Mouse (Mus musculus) hindbrain, embryonic 12.5 days (tissue): ENCODE measurements around the gene Cdon. TPM values are rescaled to one million over a fixed set of nuclear protein-coding genes. Genes with fewer than 3 reads are reported as not detected.
A peak's percentile ranks its signal among the peaks of the same experiment; 100 is the strongest.

Experiments used
- ATAC-seq: fragments of 200-750 bp; cut with Nextera tagmentation; 2 replicates; pipeline ENCODE4 v1.8.0; 2017; ENCODE audit warnings: moderate TSS enrichment; ENCODE audit not compliant: low FRiP score
- H3K27ac ChIP-seq: fragments of 300-500 bp; sonication (generic); 2 replicates; pipeline ENCODE4 v1.5.1; 2016; ENCODE audit warnings: mild to moderate bottlenecking
- H3K27me3 ChIP-seq: fragments of 300-500 bp; sonication (generic); 2 replicates; pipeline ENCODE4 v1.6.1; 2016; ENCODE audit warnings: mild to moderate bottlenecking
- H3K36me3 ChIP-seq: fragments of 300-500 bp; sonication (generic); 2 replicates; pipeline ENCODE4 v1.6.1; 2016; ENCODE audit warnings: mild to moderate bottlenecking
- H3K4me1 ChIP-seq: fragments of 300-500 bp; sonication (generic); 2 replicates; pipeline ENCODE4 v1.6.1; 2016
- H3K4me2 ChIP-seq: fragments of 300-500 bp; sonication (generic); replicated peaks from 2 replicates; pipeline ENCODE4 v1.6.1; 2016; ENCODE audit warnings: mild to moderate bottlenecking
- H3K4me3 ChIP-seq: fragments of 300-500 bp; sonication (generic); 2 replicates; pipeline ENCODE4 v1.5.1; 2016; ENCODE audit warnings: mild to moderate bottlenecking
- H3K9ac ChIP-seq: fragments of 300-500 bp; sonication (generic); 2 replicates; pipeline ENCODE4 v1.6.1; 2016; ENCODE audit warnings: mild to moderate bottlenecking, moderate library complexity
- H3K9me3 ChIP-seq: fragments of 300-500 bp; sonication (generic); replicated peaks from 2 replicates; pipeline ENCODE4 v1.6.1; 2016; ENCODE audit warnings: mild to moderate bottlenecking
- WGBS: fragments of 180-500 bp; shearing (Covaris S2); methylation state at CpG from one replicate; pipeline ENCODE4 v1.1.7; 2016; 5-methylcytosine and 5-hydroxymethylcytosine counted together
- polyA plus RNA-seq: library from polyadenylated mRNA; unstranded; fragments of >200 nt; fragmentation: Nextera tagmentation; extraction: Ambion mirVana; gene quantifications from 2 replicates; pipeline ENCODE4 v1.2.1, GENCODE M21; 2016

Gene Cdon
- polyA plus RNA-seq, 1 experiment from 2014 or later = 21.5 TPM

DNA sequence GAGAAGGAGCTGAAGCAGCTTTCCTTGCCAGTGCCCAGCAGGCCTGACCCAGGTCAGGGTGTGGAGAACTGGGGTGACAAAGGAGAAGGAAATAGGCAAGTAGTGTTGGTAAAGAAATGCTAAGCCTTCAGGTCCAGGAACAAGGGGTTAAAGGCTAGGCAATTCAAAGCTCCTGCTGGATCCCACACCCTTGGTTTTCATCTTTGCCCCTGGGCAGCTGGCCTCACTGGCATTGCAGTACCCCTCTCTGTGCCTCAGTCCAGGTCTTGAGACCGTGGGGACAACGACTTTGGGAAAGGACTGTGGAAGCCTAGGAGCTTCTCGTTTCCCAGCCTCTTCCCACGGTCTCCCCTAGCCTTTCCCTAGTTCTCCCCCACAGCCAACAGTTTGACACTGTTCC lies 93.0 kb downstream of the Cdon start:
- Histone ChIP-seq H3K27me3 (peaks cover 3% of the 10 kb centered on the region), H3K9me3 (no peaks in the 10 kb centered on the region), H3K4me2 (no peak overlapping the region), H3K4me3 (no peak overlapping the region), H3K36me3 (no peaks in the 10 kb centered on the region), H3K4me1 (no peaks in the 10 kb centered on the region), H3K27ac (no peak overlapping the region), H3K9ac (no peak overlapping the region)
- 86% methylated on average over 4 of the region's 4 CpGs for WGBS
- ATAC-seq = no peak

DNA sequence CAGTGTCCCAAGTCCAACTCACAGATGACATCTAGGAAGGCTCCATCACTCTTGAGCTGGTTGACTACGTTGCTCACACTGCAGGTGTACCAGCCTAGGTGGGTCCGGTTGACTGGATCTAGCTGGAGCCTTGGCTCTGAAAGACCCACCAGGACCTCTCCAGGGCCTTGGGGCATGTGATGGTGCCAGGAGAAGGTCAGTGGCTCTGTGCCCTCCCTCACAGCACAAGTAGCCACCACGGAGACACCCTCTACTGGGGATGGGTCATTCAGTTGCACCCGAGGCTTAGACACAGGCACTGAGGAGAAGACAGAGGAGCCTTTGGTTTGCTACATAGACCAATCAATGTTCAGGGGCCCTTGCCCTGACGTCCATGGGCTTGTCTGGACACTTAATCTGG lies 95.3 kb downstream of the Cdon start:
- Histone ChIP-seq H3K27ac (no peak overlapping the region), H3K9me3 (no peaks in the 10 kb centered on the region), H3K27me3 (peaks cover 3% of the 10 kb centered on the region), H3K9ac (no peak overlapping the region), H3K36me3 (no peaks in the 10 kb centered on the region), H3K4me2 (no peak overlapping the region), H3K4me3 (no peak overlapping the region), H3K4me1 (no peaks in the 10 kb centered on the region)
- no peak for ATAC-seq
- WGBS = 90% methylated on average over 5 of the region's 5 CpGs

DNA sequence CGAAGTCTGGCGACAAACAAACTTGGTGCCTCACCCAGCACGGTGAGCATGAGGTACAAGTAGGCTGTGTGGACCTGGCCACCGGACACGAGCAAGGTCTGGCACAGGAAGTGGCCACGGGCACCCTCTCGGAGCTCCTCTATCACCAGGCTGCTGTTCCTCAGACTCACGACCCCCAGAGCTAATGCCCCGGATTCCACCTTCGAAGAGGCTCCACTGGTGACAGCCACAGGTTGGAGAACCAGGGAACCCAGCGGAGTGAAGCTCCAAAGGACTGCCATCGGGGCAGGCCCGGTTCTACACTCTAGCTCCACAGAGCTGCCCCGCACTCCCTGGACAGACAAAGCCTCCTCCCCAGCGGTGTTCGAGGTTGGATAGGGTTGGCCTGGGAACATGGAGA lies 95.8 kb downstream of the Cdon start:
- Histone ChIP-seq H3K4me1 (no peaks in the 10 kb centered on the region), H3K9me3 (no peaks in the 10 kb centered on the region), H3K4me2 (no peak overlapping the region), H3K9ac (no peak overlapping the region), H3K27ac (no peak overlapping the region), H3K4me3 (no peak overlapping the region), H3K27me3 (peaks cover 3% of the 10 kb centered on the region), H3K36me3 (no peaks in the 10 kb centered on the region)
- ATAC-seq = no peak
- 94% methylated on average over 16 of the region's 16 CpGs for WGBS

DNA sequence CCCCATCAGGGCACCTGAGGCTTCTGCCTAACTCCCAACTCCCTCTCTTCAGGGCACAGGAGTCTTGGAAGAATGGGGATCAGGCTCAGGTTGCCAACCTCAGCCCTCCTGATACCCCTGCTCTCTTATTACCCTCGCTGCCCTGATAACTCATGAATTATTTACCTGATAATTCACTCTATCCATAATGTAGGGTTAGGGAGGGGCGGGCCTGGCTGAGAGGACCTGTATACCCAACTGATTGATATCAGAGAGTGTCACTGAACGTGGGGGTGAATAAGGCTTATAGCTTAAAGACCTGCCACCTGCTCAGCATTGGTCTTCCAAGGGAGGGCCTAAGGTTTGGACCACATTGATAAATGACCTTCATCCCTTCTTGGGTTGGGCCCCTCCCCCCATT lies 97.2 kb downstream of the Cdon start, which contains the start of gene Gm1113:
TSS of gene Gm1113 (minus strand) at position 101 of the 400 bp plus-strand sequence.
- Histone ChIP-seq H3K4me1 (peaks cover 1% of the 10 kb centered on the region; the same call in 1 of the 2 replicates), H3K27me3 (peaks cover 3% of the 10 kb centered on the region; the same call in 1 of the 2 replicates), H3K4me3 (no peak within 1 kb of the TSS), H3K4me2 (no peak within 1 kb of the TSS), H3K9me3 (no peaks in the 10 kb centered on the region), H3K9ac (no peak within 1 kb of the TSS), H3K36me3 (no peaks in the 10 kb centered on the region), H3K27ac (no peak within 1 kb of the TSS)
- WGBS = 79% methylated on average over 3 of the region's 3 CpGs
- ATAC-seq = no peak

DNA sequence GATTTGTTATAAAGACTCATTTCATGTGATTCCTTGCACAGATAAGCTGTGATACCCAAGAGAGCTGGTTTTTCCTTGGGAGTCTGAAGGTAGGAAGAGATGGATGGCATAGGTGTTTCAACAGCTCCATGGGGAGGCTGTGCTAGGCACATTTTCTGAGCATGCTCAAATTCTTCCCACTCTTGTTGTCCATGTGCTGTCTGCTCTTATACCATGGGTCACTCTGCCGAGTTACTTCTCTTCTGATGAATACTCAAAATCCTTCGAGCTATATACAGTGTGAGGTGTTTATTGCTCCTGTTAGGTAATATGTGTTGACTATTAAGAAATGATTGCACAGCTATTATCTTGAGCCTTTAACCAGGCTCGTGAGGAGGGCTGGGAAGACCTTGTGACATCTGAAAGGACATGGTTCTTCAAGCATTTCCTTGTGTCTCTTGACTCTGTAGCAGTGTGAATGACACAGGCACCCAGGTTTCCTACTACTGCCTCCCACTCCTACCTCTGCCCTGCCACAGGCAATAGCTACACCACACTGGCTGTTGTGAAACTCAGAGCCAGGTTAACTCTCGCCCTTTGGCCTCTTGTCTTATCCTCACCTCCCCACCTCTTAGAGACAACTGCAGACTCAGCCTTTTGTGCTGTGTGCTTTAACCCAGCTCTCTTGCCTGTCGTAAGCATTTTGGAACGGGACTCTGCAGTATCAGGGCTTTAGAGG lies 99.9 kb downstream of the Cdon start:
- ATAC-seq = no peak
- H3K9me3 ChIP-seq = no peaks in the 10 kb centered on the region
- no peaks in the 10 kb centered on the region for H3K36me3 ChIP-seq
- no peak overlapping the region for H3K4me3 ChIP-seq
- H3K27ac ChIP-seq = no peak overlapping the region
- peaks cover 11% of the 10 kb centered on the region for H3K4me1 ChIP-seq
- H3K9ac ChIP-seq = no peak overlapping the region
- no peaks in the 10 kb centered on the region for H3K27me3 ChIP-seq
- H3K4me2 ChIP-seq = no peak overlapping the region
- 81% methylated on average over 6 of the region's 6 CpGs for WGBS

DNA sequence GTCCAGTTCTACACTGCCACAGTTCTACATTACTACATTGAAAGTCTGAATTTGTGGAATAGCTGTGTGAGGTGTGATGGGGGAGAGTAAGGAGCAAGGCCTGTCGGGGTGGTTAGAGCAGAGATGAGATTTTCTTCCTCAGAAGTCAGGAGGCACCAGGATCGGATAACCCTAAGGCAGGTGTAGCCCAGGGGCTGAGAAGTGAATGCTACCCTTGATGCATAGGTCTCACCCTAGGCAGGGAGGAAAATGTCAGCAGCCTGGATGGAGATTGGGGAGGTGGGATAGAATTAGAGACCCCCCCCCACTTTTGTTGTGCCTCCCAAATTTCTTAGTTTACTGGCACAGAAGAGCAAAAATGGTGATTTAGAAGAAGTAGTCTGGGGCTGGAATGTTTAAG lies 101.3 kb downstream of the Cdon start:
- H3K27ac ChIP-seq = no peak overlapping the region
- H3K36me3 ChIP-seq = no peaks in the 10 kb centered on the region
- H3K27me3 ChIP-seq = no peaks in the 10 kb centered on the region
- no peak overlapping the region for H3K4me2 ChIP-seq
- H3K4me1 ChIP-seq = peaks cover 11% of the 10 kb centered on the region
- no peaks in the 10 kb centered on the region for H3K9me3 ChIP-seq
- no peak overlapping the region for H3K4me3 ChIP-seq
- H3K9ac ChIP-seq = no peak overlapping the region
- WGBS = 75% methylated on average over 2 of the region's 2 CpGs
- ATAC-seq = no peak

DNA sequence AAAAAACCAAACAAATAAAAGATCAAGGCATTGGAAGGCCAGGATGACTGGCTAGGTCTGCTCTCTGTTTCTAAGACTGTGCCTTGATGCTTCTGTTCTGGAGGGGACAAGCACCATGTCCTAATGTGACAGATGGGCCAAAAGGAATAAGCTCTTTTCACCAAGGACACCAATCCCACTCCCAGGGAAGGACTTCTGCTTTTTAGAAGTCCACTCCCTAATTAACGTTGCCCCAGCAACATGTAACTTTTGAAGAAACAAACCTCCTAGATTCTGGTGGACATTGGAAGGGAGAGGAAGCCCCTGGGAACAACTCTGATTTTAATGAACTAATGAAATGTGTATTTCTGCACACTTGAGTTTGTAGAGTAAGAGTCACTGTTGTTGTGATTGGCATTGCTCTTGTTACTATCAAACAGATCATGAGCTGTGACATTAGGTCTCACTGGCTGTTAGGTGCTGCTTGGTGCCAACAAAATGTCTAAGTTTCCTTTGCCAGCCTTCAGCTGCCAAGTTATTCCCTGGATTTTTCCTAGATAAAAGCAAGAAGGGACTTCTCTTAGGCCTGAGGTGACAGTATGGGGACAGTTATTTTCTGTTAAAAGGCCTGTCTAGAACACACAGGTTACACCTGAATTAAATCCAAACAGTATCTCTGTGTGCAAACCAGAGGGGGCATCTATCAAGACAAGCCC lies 102.0 kb downstream of the Cdon start:
- H3K4me2 ChIP-seq = no peak overlapping the region
- H3K27me3 ChIP-seq = no peaks in the 10 kb centered on the region
- H3K36me3 ChIP-seq = no peaks in the 10 kb centered on the region
- H3K4me3 ChIP-seq = no peak overlapping the region
- ATAC-seq = no peak
- 72% methylated on average over 1 of the region's 1 CpGs for WGBS
- H3K9ac ChIP-seq = no peak overlapping the region
- no peaks in the 10 kb centered on the region for H3K9me3 ChIP-seq
- peaks cover 11% of the 10 kb centered on the region for H3K4me1 ChIP-seq
- no peak overlapping the region for H3K27ac ChIP-seq

DNA sequence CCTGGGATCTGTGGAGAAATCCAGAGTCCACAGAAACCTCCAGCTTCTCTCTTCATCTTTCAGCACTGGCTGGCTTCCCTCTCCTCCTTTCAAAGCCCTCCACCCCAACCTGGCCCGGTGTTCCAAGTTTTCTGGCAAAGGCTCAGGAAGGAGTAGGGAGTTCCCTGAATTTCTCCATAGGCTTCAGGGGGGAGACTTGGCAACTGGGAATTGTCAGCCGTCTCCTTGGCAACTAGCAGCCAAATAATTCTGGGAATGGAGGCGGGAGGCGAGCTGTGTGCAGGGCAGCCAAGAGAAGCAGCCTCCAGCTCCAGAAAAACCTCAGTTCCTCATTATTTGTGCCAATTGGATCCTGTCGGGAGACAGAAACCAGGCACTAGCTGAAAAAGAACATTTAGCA lies 102.6 kb downstream of the Cdon start:
- 11% methylated on average over 5 of the region's 5 CpGs for WGBS
- Histone ChIP-seq H3K4me1 (peaks cover 11% of the 10 kb centered on the region), H3K27ac (no peak overlapping the region), H3K9me3 (no peaks in the 10 kb centered on the region), H3K27me3 (no peaks in the 10 kb centered on the region), H3K36me3 (no peaks in the 10 kb centered on the region), H3K4me3 (no peak overlapping the region), H3K4me2 (no peak overlapping the region), H3K9ac (no peak overlapping the region)
- ATAC-seq = peak; percentile 58

DNA sequence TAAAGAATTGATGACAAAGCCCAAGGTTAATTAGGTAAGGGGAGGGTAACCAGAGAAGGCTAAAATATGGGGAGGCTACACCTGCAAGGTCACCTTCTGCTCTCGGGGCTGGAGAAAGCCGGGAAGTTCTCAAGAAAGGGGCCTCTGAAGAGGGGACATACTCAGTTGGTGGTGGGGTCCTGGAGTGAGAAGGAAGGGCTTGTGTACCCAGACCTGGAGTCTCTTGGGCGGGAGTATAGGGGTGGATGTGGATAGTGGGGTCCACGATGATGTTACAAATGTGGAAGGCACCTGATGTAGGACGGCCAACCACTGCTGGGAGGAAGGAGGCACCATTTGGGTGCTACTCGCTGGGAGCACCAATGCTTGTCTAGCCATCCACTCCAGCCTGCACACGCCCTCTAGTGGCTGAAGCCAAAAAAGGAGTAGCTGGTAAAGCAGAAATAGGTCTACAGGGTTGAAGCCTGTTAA lies 103.0 kb downstream of the Cdon start:
- H3K4me1 ChIP-seq = peaks cover 11% of the 10 kb centered on the region
- H3K36me3 ChIP-seq = no peaks in the 10 kb centered on the region
- peak overlapping the region; percentile 11; the same call in 1 of the 2 replicates for H3K4me2 ChIP-seq
- H3K27ac ChIP-seq = no peak overlapping the region; the same call in 1 of the 2 replicates
- H3K4me3 ChIP-seq = no peak overlapping the region
- no peak overlapping the region for H3K9ac ChIP-seq
- 20% methylated on average over 7 of the region's 7 CpGs for WGBS
- ATAC-seq = peak; percentile 74
- no peaks in the 10 kb centered on the region for H3K27me3 ChIP-seq
- H3K9me3 ChIP-seq = no peaks in the 10 kb centered on the region

DNA sequence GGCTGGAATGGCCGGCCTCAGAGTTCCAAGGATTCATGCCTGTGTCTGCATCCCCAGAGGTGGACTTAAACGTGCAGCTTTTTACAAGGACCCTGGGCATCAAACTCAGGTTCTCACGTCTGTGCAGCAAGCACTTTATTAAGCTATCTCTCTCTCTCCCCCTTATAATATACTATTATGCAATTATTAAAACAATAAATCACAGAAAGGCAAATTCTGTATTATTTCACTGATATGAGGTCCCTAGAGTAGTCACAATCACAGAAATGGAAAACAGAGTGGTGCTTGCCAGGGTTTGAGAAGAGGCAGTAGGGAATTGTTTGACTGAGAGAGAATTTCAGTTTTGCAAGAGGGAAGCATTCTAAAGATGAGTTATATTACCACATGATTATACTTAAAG lies 108.2 kb downstream of the Cdon start:
- Histone ChIP-seq H3K27ac (no peak overlapping the region), H3K4me2 (no peak overlapping the region), H3K9me3 (no peaks in the 10 kb centered on the region), H3K36me3 (no peaks in the 10 kb centered on the region), H3K9ac (no peak overlapping the region), H3K27me3 (peaks cover 4% of the 10 kb centered on the region; the same call in 1 of the 2 replicates), H3K4me3 (no peak overlapping the region), H3K4me1 (peaks cover 4% of the 10 kb centered on the region)
- 65% methylated on average over 3 of the region's 3 CpGs for WGBS
- no peak for ATAC-seq

DNA sequence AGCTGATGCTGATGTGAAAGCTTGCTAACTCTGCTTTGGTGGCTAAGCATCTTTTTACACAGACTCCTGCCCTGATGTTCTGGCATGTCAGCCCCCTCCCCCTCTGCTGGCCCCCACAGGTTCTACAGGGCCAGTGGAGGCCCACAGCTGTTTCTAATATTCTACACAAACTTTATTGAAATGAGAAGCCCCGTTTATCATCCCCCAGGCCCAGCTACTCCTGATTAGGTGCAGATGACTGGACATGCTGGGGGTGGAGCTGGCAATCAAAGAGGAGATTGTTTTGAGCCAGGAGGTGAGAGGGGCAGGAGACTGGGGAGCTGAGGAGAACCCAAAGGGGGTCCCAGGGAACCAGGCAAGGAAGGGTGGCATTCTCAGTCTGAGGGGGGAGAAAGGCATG lies 108.9 kb downstream of the Cdon start:
- Histone ChIP-seq H3K4me2 (no peak overlapping the region), H3K36me3 (no peaks in the 10 kb centered on the region), H3K9me3 (no peaks in the 10 kb centered on the region), H3K9ac (no peak overlapping the region), H3K4me1 (peaks cover 4% of the 10 kb centered on the region; the same call in 1 of the 2 replicates), H3K4me3 (no peak overlapping the region), H3K27ac (no peak overlapping the region), H3K27me3 (peaks cover 4% of the 10 kb centered on the region; the same call in 1 of the 2 replicates)
- WGBS = 16% methylated on average over 1 of the region's 1 CpGs
- ATAC-seq = no peak

DNA sequence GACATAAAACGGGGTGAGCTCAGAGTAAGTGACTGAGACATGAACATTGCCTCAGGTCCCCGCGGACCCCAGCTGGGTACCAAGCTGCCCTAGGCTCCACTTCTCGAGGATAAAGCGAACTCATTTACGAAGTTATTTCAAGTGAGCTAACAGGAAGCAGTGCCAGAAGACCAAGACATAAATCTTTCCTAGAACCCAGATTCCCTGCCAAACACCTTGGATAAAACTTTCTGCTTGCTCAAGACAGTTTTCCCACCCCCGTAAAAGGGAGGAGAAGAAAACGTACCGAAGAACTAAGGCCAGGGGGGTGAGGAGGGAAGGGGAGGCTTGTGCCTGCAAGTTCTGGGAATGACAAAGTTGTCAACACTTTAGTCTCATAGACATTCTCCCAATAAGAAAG lies 112.3 kb downstream of the Cdon start:
- 77% methylated on average over 9 of the region's 9 CpGs for WGBS
- Histone ChIP-seq H3K9ac (no peak overlapping the region), H3K36me3 (no peaks in the 10 kb centered on the region), H3K4me2 (no peak overlapping the region), H3K27me3 (peaks cover 4% of the 10 kb centered on the region; the same call in 1 of the 2 replicates), H3K4me3 (no peak overlapping the region), H3K4me1 (peaks cover 8% of the 10 kb centered on the region; the same call in 1 of the 2 replicates), H3K27ac (no peak overlapping the region), H3K9me3 (no peaks in the 10 kb centered on the region)
- ATAC-seq = no peak
